Comparison of ENCODE assay signal across 8 mouse cellular contexts in genomic region chr3:66980111-66980975, GRCm38 (mm10). TPM values are rescaled to one million over a fixed set of nuclear protein-coding genes. Genes with fewer than 3 reads are reported as not detected.
DNase-seq lines count a peak whose midpoint lies in the region; ATAC-seq and TF ChIP-seq lines count a peak whose summit lies in the region.

No protein-coding gene starts in this region.

- no peak for TF ChIP-seq EP300 in lung, postnatal 0 days (IDR thresholded peaks at IDR 0.05)

- no peaks in the 10 kb centered on the region for H3K9me3 ChIP-seq in lung, postnatal 0 days (ENCODE audit: low read length)
- no peaks in the 10 kb centered on the region for H3K9me3 ChIP-seq in forebrain, embryonic 13.5 days (replicated peaks)
- no peaks in the 10 kb centered on the region for H3K9me3 ChIP-seq in limb, embryonic 12.5 days

- H3K27me3 ChIP-seq in lung, postnatal 0 days (replicated peaks; ENCODE audit: insufficient read depth, low read length), result peaks cover 85% of the 10 kb centered on the region
- peaks cover 87% of the 10 kb centered on the region for H3K27me3 ChIP-seq in forebrain, embryonic 13.5 days
- peaks cover 43% of the 10 kb centered on the region for H3K27me3 ChIP-seq in limb, embryonic 12.5 days
- peaks cover 64% of the 10 kb centered on the region for H3K27me3 ChIP-seq in small intestine, adult 2 months (ENCODE audit: control insufficient read depth, insufficient read depth, low read length)

- peak overlapping the region; percentile 40 for H3K4me3 ChIP-seq in lung, postnatal 0 days (ENCODE audit: low read depth, low read length)
- peak overlapping the region; percentile 41 for H3K4me3 ChIP-seq in forebrain, embryonic 13.5 days
- peak overlapping the region; percentile 73 for H3K4me3 ChIP-seq in limb, embryonic 12.5 days (replicated peaks)
- peak overlapping the region; percentile 73 for H3K4me3 ChIP-seq in small intestine, adult 2 months (ENCODE audit: low read depth, low read length)
- H3K4me3 ChIP-seq in lung, adult 2 months (replicated peaks; ENCODE audit: extremely low read depth, low read depth, low read length), result no peak overlapping the region

- TF ChIP-seq CTCF in lung, postnatal 0 days (IDR thresholded peaks at IDR 0.05), result no peak
- no peak for TF ChIP-seq CTCF in small intestine, adult 2 months (IDR thresholded peaks at IDR 0.05; ENCODE audit: extremely low read depth, insufficient read length, insufficient replicate concordance, low read depth, low read length)
- TF ChIP-seq CTCF in lung, adult 2 months (IDR thresholded peaks at IDR 0.05; ENCODE audit: insufficient read depth, low read length), result no peak

- peaks cover 9% of the 10 kb centered on the region; the same call in 1 of the 2 replicates for H3K4me1 ChIP-seq in lung, postnatal 0 days (ENCODE audit: insufficient read depth, low read depth, low read length)
- H3K4me1 ChIP-seq in forebrain, embryonic 13.5 days, result peaks cover 28% of the 10 kb centered on the region
- peaks cover 19% of the 10 kb centered on the region for H3K4me1 ChIP-seq in limb, embryonic 12.5 days (replicated peaks)
- peaks cover 14% of the 10 kb centered on the region for H3K4me1 ChIP-seq in small intestine, adult 2 months (ENCODE audit: control insufficient read depth, insufficient read depth, insufficient read length, low read length)
- peaks cover 5% of the 10 kb centered on the region for H3K4me1 ChIP-seq in lung, adult 2 months (ENCODE audit: control insufficient read depth, insufficient read depth, low read length)

- no peak overlapping the region for H3K9ac ChIP-seq in lung, postnatal 0 days (replicated peaks; ENCODE audit: low read depth)
- peak overlapping the region; percentile 45 for H3K9ac ChIP-seq in forebrain, embryonic 13.5 days
- peak overlapping the region; percentile 97 for H3K9ac ChIP-seq in limb, embryonic 12.5 days (replicated peaks)

- ATAC-seq in lung, postnatal 0 days, result no peak
- no peak for ATAC-seq in forebrain, embryonic 13.5 days
- ATAC-seq in limb, embryonic 12.5 days (ENCODE audit: insufficient number of reproducible peaks, insufficient read depth, low FRiP score, low TSS enrichment, low read depth), result no peak

- H3K27ac ChIP-seq in lung, postnatal 0 days (ENCODE audit: low read length), result no peak overlapping the region
- H3K27ac ChIP-seq in forebrain, embryonic 13.5 days, result no peak overlapping the region
- H3K27ac ChIP-seq in limb, embryonic 12.5 days, result peak overlapping the region; percentile 99
- no peak overlapping the region for H3K27ac ChIP-seq in small intestine, adult 2 months (ENCODE audit: insufficient read depth, low read depth, low read length)

- 2% methylated on average over 29 of the region's 29 CpGs for WGBS in lung, postnatal 0 days
- WGBS in forebrain, embryonic 13.5 days, result 2% methylated on average over 29 of the region's 29 CpGs
- WGBS in limb, embryonic 12.5 days, result under 1% methylated on average over 29 of the region's 29 CpGs
- 4% methylated on average over 29 of the region's 29 CpGs for WGBS in small intestine, adult 2 months
- WGBS in lung, adult 2 months, result 7% methylated on average over 29 of the region's 29 CpGs

- no peak for DNase-seq in lung, postnatal 0 days (ENCODE audit: low spot score)
- no peak for DNase-seq in lung, postnatal 36 days
- DNase-seq in thymus, postnatal 0 days (ENCODE audit: low spot score), result no peak
- DNase-seq in adrenal gland, postnatal 25 days, result no peak
- no peak for DNase-seq in lung, adult 2 months

- H3K36me3 ChIP-seq in lung, postnatal 0 days (ENCODE audit: insufficient read depth, low read length), result no peaks in the 10 kb centered on the region
- no peaks in the 10 kb centered on the region for H3K36me3 ChIP-seq in forebrain, embryonic 13.5 days (ENCODE audit: poor library complexity, severe bottlenecking)
- H3K36me3 ChIP-seq in limb, embryonic 12.5 days, result no peaks in the 10 kb centered on the region
- no peaks in the 10 kb centered on the region for H3K36me3 ChIP-seq in small intestine, adult 2 months (ENCODE audit: control insufficient read depth, insufficient read depth, low read length)

- H3K4me2 ChIP-seq in lung, postnatal 0 days (replicated peaks; ENCODE audit: low read depth, low read length), result peak overlapping the region; percentile 61
- H3K4me2 ChIP-seq in forebrain, embryonic 13.5 days, result peak overlapping the region; percentile 61
- peak overlapping the region; percentile 76 for H3K4me2 ChIP-seq in limb, embryonic 12.5 days

- no peak for TF ChIP-seq POLR2A in small intestine, adult 2 months (IDR thresholded peaks at IDR 0.05; ENCODE audit: low read depth, low read length)
- TF ChIP-seq POLR2A in lung, adult 2 months (IDR thresholded peaks at IDR 0.05; ENCODE audit: borderline replicate concordance, extremely low read depth, low read depth, low read length), result no peak

RNA-seq across cellular contexts. Expression of gene Rsrc1, which starts 0.8 kb away (rescaled TPM):
- polyA plus RNA-seq in lung, postnatal 0 days (2015; fragmentation: Nextera tagmentation; extraction: Ambion mirVana), result 15.7 and 18.9 TPM in 2 replicates
- 29.4 and 32.4 TPM in 2 replicates for polyA plus RNA-seq in forebrain, embryonic 13.5 days (2015; fragmentation: Nextera tagmentation; extraction: Ambion mirVana)
- polyA plus RNA-seq in limb, embryonic 12.5 days (2016; fragmentation: Nextera tagmentation; extraction: Ambion mirVana), result 47.4 and 49.5 TPM in 2 replicates
- 0.95 and 1.3 TPM in 2 replicates for polyA plus RNA-seq in small intestine, adult 2 months (2012; rRNA removed)
- 25.3 and 31.9 TPM in 2 replicates for polyA plus RNA-seq in thymus, postnatal 0 days (2015; fragmentation: Nextera tagmentation; extraction: Ambion mirVana)
- total RNA-seq in adrenal gland, postnatal 25 days (2021), result 33.5 and 34.8 TPM in 2 replicates
- polyA plus RNA-seq in lung, adult 2 months (2012; rRNA removed), result 2.7 and 4.1 TPM in 2 replicates

RNA-seq across cellular contexts. Expression of gene Shox2, which starts 1.2 kb away (rescaled TPM):
- 0.87 and 1.4 TPM in 2 replicates for polyA plus RNA-seq in lung, postnatal 0 days (2015; fragmentation: Nextera tagmentation; extraction: Ambion mirVana)
- 12.2 and 15.2 TPM in 2 replicates for polyA plus RNA-seq in forebrain, embryonic 13.5 days (2015; fragmentation: Nextera tagmentation; extraction: Ambion mirVana)
- 98.3 and 107 TPM in 2 replicates for polyA plus RNA-seq in limb, embryonic 12.5 days (2016; fragmentation: Nextera tagmentation; extraction: Ambion mirVana)
- 0.09 TPM in 1 of 2 replicates, not detected in the other for polyA plus RNA-seq in small intestine, adult 2 months (2012; rRNA removed)
- 0.13 and 0.16 TPM in 2 replicates for polyA plus RNA-seq in thymus, postnatal 0 days (2015; fragmentation: Nextera tagmentation; extraction: Ambion mirVana)
- 1.1 and 2.0 TPM in 2 replicates for total RNA-seq in adrenal gland, postnatal 25 days (2021)
- 0.71 and 0.94 TPM in 2 replicates for polyA plus RNA-seq in lung, adult 2 months (2012; rRNA removed)
